Mouse (Mus musculus) CD4-positive, CD25-positive, alpha-beta regulatory T cell, adult 2 months (primary cell): ENCODE measurements around the gene Npr1.

ENCODE experiments used
- DNase-seq: peaks from one replicate; pipeline ENCODE4 v3.0.0-alpha.2; 2012; ENCODE audit warnings: low read depth, low spot score

Npr1 gene

GRCm38 (mm10) chr3:90475831-90476611 is 10.4 kb upstream of the Npr1 start, which contains the start of gene Ilf2:
Gene Ilf2 (plus strand): TSS chr3:90476126.
- DNase-seq = peak; percentile 98

GRCm38 (mm10) chr3:90475151-90475830 is 9.6 kb upstream of the Npr1 start:
- peak; percentile 29 for DNase-seq

GRCm38 (mm10) chr3:90472213-90472612 is 6.5 kb upstream of the Npr1 start:
- DNase-seq = peak; percentile 87

- DNase-seq = no peak
Measured at GRCm38 (mm10) chr3:90467618-90468300, 2.1 kb upstream of the Npr1 start.

- DNase-seq = peak; percentile 55
Measured at GRCm38 (mm10) chr3:90466311-90466766, 673 bp upstream of the Npr1 start.

- peak; percentile 51 for DNase-seq
Measured at GRCm38 (mm10) chr3:90465081-90465685, 483 bp downstream of the Npr1 start.

GRCm38 (mm10) chr3:90464552-90465080 is 1.1 kb downstream of the Npr1 start:
- DNase-seq = no peak

- no peak for DNase-seq
Measured at GRCm38 (mm10) chr3:90462579-90462978, 3.1 kb downstream of the Npr1 start.

- DNase-seq = no peak
Measured at GRCm38 (mm10) chr3:90461935-90462334, 3.7 kb downstream of the Npr1 start.

GRCm38 (mm10) chr3:90460315-90460714 is 5.4 kb downstream of the Npr1 start:
- no peak for DNase-seq

GRCm38 (mm10) chr3:90459727-90460126 is 5.9 kb downstream of the Npr1 start:
- DNase-seq = no peak

GRCm38 (mm10) chr3:90454931-90455330 is 10.7 kb downstream of the Npr1 start:
- no peak for DNase-seq

- no peak for DNase-seq
Measured at GRCm38 (mm10) chr3:90451396-90452095, 14.1 kb downstream of the Npr1 start.

- DNase-seq = no peak
Measured at GRCm38 (mm10) chr3:90450874-90451273, 14.8 kb downstream of the Npr1 start.

- no peak for DNase-seq
Measured at GRCm38 (mm10) chr3:90448626-90449025, 17.0 kb downstream of the Npr1 start.

GRCm38 (mm10) chr3:90447123-90447494 is 18.6 kb downstream of the Npr1 start:
- no peak for DNase-seq

GRCm38 (mm10) chr3:90446389-90447122 is 19.1 kb downstream of the Npr1 start:
- peak; percentile 40 for DNase-seq

GRCm38 (mm10) chr3:90445417-90446200 is 20.1 kb downstream of the Npr1 start:
- DNase-seq = no peak

GRCm38 (mm10) chr3:90443977-90444376 is 21.7 kb downstream of the Npr1 start:
- DNase-seq = no peak

GRCm38 (mm10) chr3:90440756-90441155 is 24.9 kb downstream of the Npr1 start:
- no peak for DNase-seq
